Mouse (Mus musculus) left cerebral cortex, postnatal 14 days (tissue): ENCODE data around the gene 4930402K13Rik. TPM values are rescaled to one million over a fixed set of nuclear protein-coding genes. Genes with fewer than 3 reads are reported as not detected.
"Not testable (repeated sequence)": the region's sequence is repeated elsewhere in the genome, so short reads cannot be mapped to it uniquely, and the experiment has no call there.

ENCODE experiments used
- DNase-seq, 2 experiments: peaks; one replicate each; pipeline ENCODE4 v3.0.0; 2021 to 2022; ENCODE audit warnings: low spot score in 2 of 2, mixed read lengths in 1 of 2
- intact Hi-C: fragments of 180-260 bp; cut with DNase I; formaldehyde crosslinking; loops from one replicate; pipeline ENCODE4 v1.15.1; 2025
- long read RNA-seq, 2 experiments: library from polyadenylated mRNA; stranded (forward); transcript quantifications; one replicate each; pipeline ENCODE4 v2.0.0; 2021
- total RNA-seq, 2 experiments: library from RNA; stranded (reverse); gene quantifications; 2 replicates each; pipeline ENCODE4 v1.2.3; 2021

The 4930402K13Rik gene
- total RNA-seq: not detected
- long read RNA-seq, experiment 1: 0 reads
- long read RNA-seq, experiment 2: 0 reads

- intact Hi-C loops: no loop called here
- DNase-seq: no peak
Measured at GRCm38 (mm10) chrX:9104262-9104661, at the start of gene 4930402K13Rik. Gene 4930402K13Rik, plus strand, starts transcription at chrX:9104562.

GRCm38 (mm10) chrX:9060952-9061351 is 43.4 kb upstream of the 4930402K13Rik start:
- peak; percentile 80 to 96 for DNase-seq
- intact Hi-C loops: not testable (repeated sequence)

- DNase-seq: no peak
- intact Hi-C loops: no loop called here
Measured at GRCm38 (mm10) chrX:9062101-9062500, 42.3 kb upstream of the 4930402K13Rik start.

GRCm38 (mm10) chrX:9062715-9063114 is 41.6 kb upstream of the 4930402K13Rik start, which contains the start of gene Fthl17f:
Gene Fthl17f, plus strand, starts transcription at chrX:9063015.
- intact Hi-C loops, DNase-seq: not testable (repeated sequence)

GRCm38 (mm10) chrX:9077699-9078098 is 26.7 kb upstream of the 4930402K13Rik start:
- DNase-seq: peak; percentile 33 to 91
- intact Hi-C loops: not testable (repeated sequence)

- DNase-seq, intact Hi-C loops: not testable (repeated sequence)
Measured at GRCm38 (mm10) chrX:9095066-9095465, 9.3 kb upstream of the 4930402K13Rik start.

GRCm38 (mm10) chrX:9110381-9110780 is 6.0 kb downstream of the 4930402K13Rik start:
- intact Hi-C loops: no loop called here
- DNase-seq: no peak

GRCm38 (mm10) chrX:9124928-9125327 is 20.6 kb downstream of the 4930402K13Rik start:
- no peak for DNase-seq
- intact Hi-C loops: loop anchor here (5.0 kb wide), 1 partner anchor 947 kb away; no protein-coding TSS in a partner anchor

- peak; percentile 33 to 46 for DNase-seq
- intact Hi-C loops: loop anchor here (5.0 kb wide), 1 partner anchor 944 kb away; no protein-coding TSS in a partner anchor
Measured at GRCm38 (mm10) chrX:9128317-9128831, 24.0 kb downstream of the 4930402K13Rik start.

GRCm38 (mm10) chrX:9139290-9139948 is 35.1 kb downstream of the 4930402K13Rik start:
- DNase-seq: peak in 1 of 2 experiments; percentile 4
- intact Hi-C loops: no loop called here

- no peak for DNase-seq
- intact Hi-C loops: no loop called here
Measured at GRCm38 (mm10) chrX:9142669-9143068, 38.3 kb downstream of the 4930402K13Rik start.

Other genes with a start within 250 kb of the 4930402K13Rik start
- not detected for gene Gm5751, start 230.3 kb upstream of the 4930402K13Rik start, total RNA-seq
- gene B630019K06Rik, start 212.2 kb upstream of the 4930402K13Rik start, total RNA-seq: 10 to 100 TPM; 22.5 to 27.8 TPM
- not detected for gene Fthl17b, start 141.6 kb upstream of the 4930402K13Rik start, total RNA-seq
- gene Fthl17c, start 128.0 kb upstream of the 4930402K13Rik start, total RNA-seq: not detected
- not detected for gene Fthl17d, start 117.8 kb upstream of the 4930402K13Rik start, total RNA-seq
- gene Fthl17e, start 71.1 kb upstream of the 4930402K13Rik start, total RNA-seq: not detected
- gene Fthl17f, start 41.5 kb upstream of the 4930402K13Rik start, total RNA-seq: not detected
- 1 to 10 TPM; 4.7 to 5.5 TPM for gene Lancl3, start 95.3 kb downstream of the 4930402K13Rik start, total RNA-seq
- not detected for gene Gm14862, start 152.3 kb downstream of the 4930402K13Rik start, total RNA-seq
- gene Xk, start 168.2 kb downstream of the 4930402K13Rik start, total RNA-seq: 10 to 100 TPM; 12.1 to 12.6 TPM
- gene H2al1m, start 179.2 kb downstream of the 4930402K13Rik start, total RNA-seq: not detected
- gene H2al1k, start 246.1 kb downstream of the 4930402K13Rik start, total RNA-seq: not detected